Mouse (Mus musculus): ENCODE data around the gene Calml4. TPM values are rescaled to one million over a fixed set of nuclear protein-coding genes. Genes with fewer than 3 reads are reported as not detected.

Calml4 gene
- total RNA-seq (2012; rRNA removed): 0.62 and 1.0 TPM in 2 replicates
- polyA plus RNA-seq (2012; ENCODE audit: insufficient read depth in 1 of 2, insufficient read length in 2 of 2, low read depth in 1 of 2, low replicate concordance in 2 of 2, missing spikeins in 1 of 2): 1 to 10 TPM in 1 of 2 experiments, not detected in 1; 4.6 TPM

DNA sequence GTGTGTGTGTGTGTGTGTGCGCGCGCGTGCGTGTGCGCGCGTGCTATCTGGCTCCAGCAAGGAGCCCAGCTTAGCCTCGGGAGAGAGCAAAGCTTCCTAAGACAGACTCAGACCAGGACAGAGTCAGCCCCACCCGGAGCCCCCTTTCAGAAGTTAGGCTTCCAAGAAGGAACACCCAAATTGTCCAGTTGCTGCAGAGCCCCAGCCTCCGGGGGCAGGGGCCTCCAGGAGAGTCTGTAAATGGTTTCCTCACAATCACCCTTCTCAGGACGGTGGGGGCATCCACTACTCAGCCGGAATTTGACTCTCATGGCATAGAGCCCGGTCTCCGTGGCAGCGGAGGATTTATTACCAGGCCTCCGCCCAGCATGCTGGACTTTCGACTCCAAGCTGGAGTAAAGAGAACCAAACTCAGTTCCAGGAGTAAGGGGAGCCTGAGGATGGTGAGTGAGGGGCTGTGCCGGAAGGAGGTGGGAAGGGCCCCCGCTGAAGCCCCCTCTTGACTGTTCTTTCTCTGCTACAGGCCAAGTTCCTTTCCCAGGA is at the start of gene Calml4:
Gene Calml4, plus strand, starts transcription at position 362 of the 543 bp plus-strand sequence.
- Histone ChIP-seq H3K36me3 (ENCODE audit: control insufficient read depth in 1 of 2, insufficient read depth in 2 of 2, low read length in 2 of 2) (no peaks in the 10 kb centered on the region), H3K4me3 (ENCODE audit: control insufficient read depth in 1 of 2, insufficient read depth in 1 of 2, low read depth in 2 of 2, low read length in 2 of 2) (no peak within 1 kb of the TSS), H3K9ac (ENCODE audit: control insufficient read depth, low read depth, low read length, poor library complexity, severe bottlenecking) (no peak within 1 kb of the TSS), H3K4me1 (ENCODE audit: control insufficient read depth in 1 of 2, insufficient read depth in 2 of 2, low read length in 2 of 2) (no peaks in the 10 kb centered on the region), H3K79me2 (ENCODE audit: control insufficient read depth, insufficient read depth, low read length, poor library complexity) (no peaks in the 10 kb centered on the region), H3K27ac (ENCODE audit: control insufficient read depth, low read depth, low read length) (no peak within 1 kb of the TSS), H3K27me3 (ENCODE audit: control insufficient read depth in 1 of 2, insufficient read depth in 2 of 2, low read length in 2 of 2) (no peaks in the 10 kb centered on the region), H3K9me3 (replicated peaks; ENCODE audit: insufficient read depth, low read length) (no peaks in the 10 kb centered on the region)
- no peak for DNase-seq (ENCODE audit: low read depth, low spot score)
- TF ChIP-seq MYC (IDR thresholded peaks at IDR 0.05; ENCODE audit: low read depth, low read length) (no peak), KAT2A (conservative IDR thresholded peaks at IDR 0.05; ENCODE audit: low read depth, low read length) (no peak), UBTF (IDR thresholded peaks at IDR 0.05; ENCODE audit: borderline replicate concordance, insufficient read depth, low read depth, low read length) (no peak), ZNF384 (IDR thresholded peaks at IDR 0.05; ENCODE audit: low read depth, low read length) (no peak), MAX (IDR thresholded peaks at IDR 0.05; ENCODE audit: low read length) (no peak), ETS1 (IDR thresholded peaks at IDR 0.05; ENCODE audit: low read depth, low read length) (no peak), TCF12 (IDR thresholded peaks at IDR 0.05; ENCODE audit: low read depth, low read length) (no peak), SIN3A (IDR thresholded peaks at IDR 0.05; ENCODE audit: low read length) (no peak), ZMIZ1 (IDR thresholded peaks at IDR 0.05; ENCODE audit: low read depth, low read length) (no peak), CTCF (IDR thresholded peaks at IDR 0.05 in 2 of 3, conservative IDR thresholded peaks at IDR 0.05 in 1 of 3; ENCODE audit: control insufficient read depth in 1 of 3, insufficient read depth in 1 of 3, low read depth in 2 of 3, low read length in 3 of 3, poor library complexity in 1 of 3, severe bottlenecking in 1 of 3) (no peak), MEF2A (IDR thresholded peaks at IDR 0.05; ENCODE audit: extremely low read depth, insufficient replicate concordance, low read depth, low read length, poor library complexity, severe bottlenecking) (no peak)

GRCm38 (mm10) chr9:62810095-62810494 is 47.8 kb upstream of the Calml4 start:
- Histone ChIP-seq H3K9me3 (replicated peaks; ENCODE audit: insufficient read depth, low read length) (no peaks in the 10 kb centered on the region), H3K36me3 (ENCODE audit: control insufficient read depth in 1 of 2, insufficient read depth in 2 of 2, low read length in 2 of 2) (peaks cover 4 to 49% of the 10 kb centered on the region in 2 experiments; a peak in 3 of 4 replicates), H3K79me2 (ENCODE audit: control insufficient read depth, insufficient read depth, low read length, poor library complexity) (peaks cover 63% of the 10 kb centered on the region), H3K27me3 (ENCODE audit: control insufficient read depth in 1 of 2, insufficient read depth in 2 of 2, low read length in 2 of 2) (no peaks in the 10 kb centered on the region), H3K9ac (ENCODE audit: control insufficient read depth, low read depth, low read length, poor library complexity, severe bottlenecking) (peak overlapping the region; percentile 99), H3K4me1 (ENCODE audit: control insufficient read depth in 1 of 2, insufficient read depth in 2 of 2, low read length in 2 of 2) (peaks cover 17% of the 10 kb centered on the region in 2 experiments), H3K4me3 (ENCODE audit: control insufficient read depth in 1 of 2, insufficient read depth in 1 of 2, low read depth in 2 of 2, low read length in 2 of 2) (peak overlapping the region; percentile 73 to 85), H3K27ac (ENCODE audit: control insufficient read depth, low read depth, low read length) (peak overlapping the region; percentile 93)
- TF ChIP-seq ZNF384 (IDR thresholded peaks at IDR 0.05; ENCODE audit: low read depth, low read length) (peak; percentile 74), MEF2A (IDR thresholded peaks at IDR 0.05; ENCODE audit: extremely low read depth, insufficient replicate concordance, low read depth, low read length, poor library complexity, severe bottlenecking) (no peak), ZKSCAN1 (IDR thresholded peaks at IDR 0.05; ENCODE audit: low read depth, low read length) (no peak), MAFK (IDR thresholded peaks at IDR 0.05; ENCODE audit: borderline replicate concordance, low read depth, low read length) (no peak), MXI1 (IDR thresholded peaks at IDR 0.05; ENCODE audit: low read depth, low read length) (no peak), BHLHE40 (IDR thresholded peaks at IDR 0.05; ENCODE audit: borderline replicate concordance, low read depth, low read length) (peak; percentile 75), GATA1 (IDR thresholded peaks at IDR 0.05; ENCODE audit: low read depth, low read length) (no peak), RCOR1 (IDR thresholded peaks at IDR 0.05; ENCODE audit: low read depth, low read length) (no peak), EP300 (IDR thresholded peaks at IDR 0.05; ENCODE audit: low read depth in 1 of 2, low read length in 2 of 2) (no peak), JUND (IDR thresholded peaks at IDR 0.05; ENCODE audit: low read depth, low read length) (no peak), UBTF (IDR thresholded peaks at IDR 0.05; ENCODE audit: borderline replicate concordance, insufficient read depth, low read depth, low read length) (no peak), POLR2AphosphoS5 (IDR thresholded peaks at IDR 0.05; ENCODE audit: borderline replicate concordance, low read depth, low read length) (no peak), MYB (IDR thresholded peaks at IDR 0.05; ENCODE audit: low read depth, low read length) (no peak), USF2 (IDR thresholded peaks at IDR 0.05; ENCODE audit: borderline replicate concordance in 1 of 2, insufficient read depth in 1 of 2, low read depth in 1 of 2, low read length in 2 of 2) (no peak)
- DNase-seq (ENCODE audit: low read depth, low spot score): no peak

Measured in MEL (cell line).